Mouse (Mus musculus) ES-Bruce4 (cell line): ENCODE results near the gene Slc37a1. TPM values are rescaled to one million over a fixed set of nuclear protein-coding genes. Genes with fewer than 3 reads are reported as not detected.

Experiments used
- H3K27ac ChIP-seq: 2 replicates; pipeline ENCODE4 v1.5.1; 2012; ENCODE audit warnings: low read length, inconsistent platforms; ENCODE audit not compliant: insufficient read depth
- H3K27me3 ChIP-seq: 2 replicates; pipeline ENCODE4 v1.6.1; 2012; ENCODE audit warnings: mild to moderate bottlenecking, low read length, inconsistent platforms; ENCODE audit not compliant: control insufficient read depth, poor library complexity, insufficient read depth, severe bottlenecking
- H3K36me3 ChIP-seq: 2 replicates; pipeline ENCODE4 v1.6.1; 2012; ENCODE audit warnings: inconsistent platforms, mild to moderate bottlenecking, low read length, moderate library complexity; ENCODE audit not compliant: control insufficient read depth, poor library complexity, insufficient read depth, severe bottlenecking
- H3K4me1 ChIP-seq: one replicate; pipeline ENCODE4 v1.8.1; 2011; ENCODE audit warnings: low read length; ENCODE audit not compliant: control insufficient read depth, insufficient read depth
- H3K4me3 ChIP-seq: 2 replicates; pipeline ENCODE4 v1.5.1; 2011; ENCODE audit warnings: low read depth, mild to moderate bottlenecking, low read length
- H3K9ac ChIP-seq: 2 replicates; pipeline ENCODE4 v1.6.1; 2012; ENCODE audit warnings: low read depth, mild to moderate bottlenecking, inconsistent platforms; ENCODE audit not compliant: poor library complexity, severe bottlenecking
- H3K9me3 ChIP-seq: replicated peaks from 2 replicates; pipeline ENCODE4 v1.6.1; 2012; ENCODE audit warnings: mild to moderate bottlenecking, low read length, inconsistent platforms; ENCODE audit not compliant: control insufficient read depth, poor library complexity, insufficient read depth, severe bottlenecking
- CTCF ChIP-seq: IDR thresholded peaks from one replicate; pipeline ENCODE4 v1.8.1; 2011; ENCODE audit warnings: low read depth, low read length
- EP300 ChIP-seq: IDR thresholded peaks from 2 replicates; pipeline ENCODE4 v1.6.1; 2011; ENCODE audit warnings: low read depth, low read length; ENCODE audit not compliant: insufficient read depth
- POLR2A ChIP-seq: IDR thresholded peaks from one replicate; pipeline ENCODE4 v1.8.1; 2011; ENCODE audit warnings: low read length; ENCODE audit not compliant: insufficient read depth
- polyA plus RNA-seq: library from polyadenylated mRNA; stranded (reverse); fragments of >200 nt; gene quantifications from 2 replicates; pipeline ENCODE4 v1.2.4, GENCODE M21; 2011; ENCODE audit warnings: low read depth; ENCODE audit not compliant: missing spikeins, insufficient read depth, insufficient read length

The Slc37a1 gene
- polyA plus RNA-seq, 1 experiment = 13.4 TPM

- TF ChIP-seq POLR2A (no peak), CTCF (peak; percentile 38)
- Histone ChIP-seq H3K9me3 (no peaks in the 10 kb centered on the region), H3K9ac (no peak overlapping the region), H3K27me3 (no peaks in the 10 kb centered on the region), H3K4me1 (peaks cover 11% of the 10 kb centered on the region), H3K27ac (no peak overlapping the region), H3K4me3 (no peak overlapping the region), H3K36me3 (no peaks in the 10 kb centered on the region)
These were observed 26.8 kb upstream of the Slc37a1 start for GRCm38 (mm10) chr17:31259825-31260224.

- Histone ChIP-seq H3K4me1 (peaks cover 11% of the 10 kb centered on the region), H3K36me3 (no peaks in the 10 kb centered on the region)
- TF ChIP-seq CTCF (no peak), EP300 (no peak), POLR2A (no peak)
These were observed 26.2 kb upstream of the Slc37a1 start for GRCm38 (mm10) chr17:31260430-31260829.

GRCm38 (mm10) chr17:31261352-31261751, 25.2 kb upstream of the Slc37a1 start:
- no peak overlapping the region for H3K9ac ChIP-seq
- H3K36me3 ChIP-seq = no peaks in the 10 kb centered on the region
- peaks cover 17% of the 10 kb centered on the region for H3K4me1 ChIP-seq
- no peak overlapping the region for H3K4me3 ChIP-seq
- no peak overlapping the region for H3K27ac ChIP-seq
- no peaks in the 10 kb centered on the region for H3K9me3 ChIP-seq
- H3K27me3 ChIP-seq = no peaks in the 10 kb centered on the region
- no peak for TF ChIP-seq CTCF
- no peak for TF ChIP-seq POLR2A
- TF ChIP-seq EP300 = no peak

More at GRCm38 (mm10) chr17:31260430-31260829, 26.2 kb upstream of the Slc37a1 start:
- no peak overlapping the region for H3K4me3 ChIP-seq
- H3K27ac ChIP-seq = no peak overlapping the region
- H3K9ac ChIP-seq = no peak overlapping the region
- no peaks in the 10 kb centered on the region for H3K9me3 ChIP-seq
- no peaks in the 10 kb centered on the region for H3K27me3 ChIP-seq

GRCm38 (mm10) chr17:31262715-31263114, 23.9 kb upstream of the Slc37a1 start:
- no peaks in the 10 kb centered on the region for H3K9me3 ChIP-seq
- H3K4me1 ChIP-seq = peaks cover 20% of the 10 kb centered on the region
- no peak overlapping the region for H3K4me3 ChIP-seq
- no peak overlapping the region for H3K9ac ChIP-seq
- H3K27ac ChIP-seq = no peak overlapping the region
- H3K27me3 ChIP-seq = no peaks in the 10 kb centered on the region
- no peak for TF ChIP-seq CTCF
- no peak for TF ChIP-seq EP300
- no peak for TF ChIP-seq POLR2A
- no peaks in the 10 kb centered on the region for H3K36me3 ChIP-seq

- no peak overlapping the region for H3K4me3 ChIP-seq
- no peaks in the 10 kb centered on the region for H3K36me3 ChIP-seq
- H3K4me1 ChIP-seq = peaks cover 22% of the 10 kb centered on the region
- no peaks in the 10 kb centered on the region for H3K9me3 ChIP-seq
- peak overlapping the region; percentile 96 for H3K27ac ChIP-seq
- TF ChIP-seq CTCF (no peak), POLR2A (no peak), EP300 (no peak)
- H3K9ac ChIP-seq = no peak overlapping the region
- H3K27me3 ChIP-seq = no peaks in the 10 kb centered on the region
These were observed 22.8 kb upstream of the Slc37a1 start for GRCm38 (mm10) chr17:31263770-31264169.

GRCm38 (mm10) chr17:31264372-31264771, 22.2 kb upstream of the Slc37a1 start:
- Histone ChIP-seq H3K9me3 (no peaks in the 10 kb centered on the region), H3K27me3 (no peaks in the 10 kb centered on the region), H3K36me3 (no peaks in the 10 kb centered on the region), H3K4me3 (no peak overlapping the region), H3K9ac (no peak overlapping the region), H3K4me1 (peaks cover 17% of the 10 kb centered on the region), H3K27ac (peak overlapping the region; percentile 96)
- TF ChIP-seq EP300 (peak; percentile 97), CTCF (no peak), POLR2A (no peak)
